Mouse (Mus musculus) brown adipose tissue, adult 24 weeks (tissue): Measurements from ENCODE around the gene Ezh2. TPM values are rescaled to one million over a fixed set of nuclear protein-coding genes. Genes with fewer than 3 reads are reported as not detected.

Source experiments
- H3K27ac ChIP-seq: fragments of 200-500 bp; replicated peaks from 2 replicates; pipeline ENCODE4 v1.5.1; 2012; ENCODE audit warnings: low read depth, mild to moderate bottlenecking, low read length
- H3K4me1 ChIP-seq: fragments of 200-500 bp; 2 replicates; pipeline ENCODE4 v1.6.1; 2012; ENCODE audit warnings: low read length, mixed read lengths; ENCODE audit not compliant: control insufficient read depth, insufficient read depth, insufficient read length
- H3K4me3 ChIP-seq: fragments of 200-500 bp; 2 replicates; pipeline ENCODE4 v1.5.1; 2012; ENCODE audit warnings: low read depth, mild to moderate bottlenecking, low read length, moderate library complexity; ENCODE audit not compliant: insufficient read depth
- polyA plus RNA-seq: library from polyadenylated mRNA; stranded (reverse); fragments of >200 nt; gene quantifications from 2 replicates; pipeline ENCODE4 v1.2.4, GENCODE M21; 2012; ENCODE audit not compliant: missing spikeins, insufficient read depth, insufficient read length

Ezh2 gene
- polyA plus RNA-seq, 1 experiment, result 12.3 TPM

GRCm38 (mm10) chr6:47494562-47494961 lies 100.6 kb downstream of the Ezh2 start:
- no peak overlapping the region for H3K27ac ChIP-seq
- H3K4me1 ChIP-seq, result no peaks in the 10 kb centered on the region; the same call in 1 of the 2 replicates
- no peak overlapping the region for H3K4me3 ChIP-seq

GRCm38 (mm10) chr6:47482027-47482426 lies 113.1 kb downstream of the Ezh2 start:
- H3K4me1 ChIP-seq, result no peaks in the 10 kb centered on the region; the same call in 1 of the 2 replicates
- H3K27ac ChIP-seq, result no peak overlapping the region
- no peak overlapping the region for H3K4me3 ChIP-seq

Other genes starting within 250 kb of the Ezh2 start
- gene Cul1, start 141.9 kb downstream of the Ezh2 start, polyA plus RNA-seq, result 68.6 and 96.9 TPM in 2 replicates
- gene Pdia4, start 218.1 kb upstream of the Ezh2 start, polyA plus RNA-seq, result 30.2 and 50.2 TPM in 2 replicates
- gene Zfp786, start 235.5 kb upstream of the Ezh2 start, polyA plus RNA-seq, result not detected in 2 replicates
- 2.6 and 3.3 TPM in 2 replicates for gene Zfp398, start 240.3 kb upstream of the Ezh2 start, polyA plus RNA-seq